Mouse (Mus musculus) lung, adult 18-20 months (tissue): ENCODE data around the gene Mbd6.
A peak's percentile ranks its signal among the peaks of the same experiment; 100 is the strongest.
"Not testable (repeated sequence)": the region's sequence is repeated elsewhere in the genome, so short reads cannot be mapped to it uniquely, and the experiment has no call there.

ENCODE experiments used
- DNase-seq, 2 experiments: peaks; one replicate each; pipeline ENCODE4 v3.0.0; 2022; ENCODE audit warnings: mixed read lengths in 2 of 2

The Mbd6 gene

GRCm38 (mm10) chr10:127312356-127312676, 23.5 kb upstream of the Mbd6 start:
- DNase-seq: peak; percentile 82 to 89

- peak; percentile 96 to 97 for DNase-seq
Observed at GRCm38 (mm10) chr10:127311476-127312355, 22.9 kb upstream of the Mbd6 start, which contains the start of gene Mars. Gene Mars, minus strand, starts transcription at chr10:127311786.

GRCm38 (mm10) chr10:127310523-127311475, 22.0 kb upstream of the Mbd6 start:
- DNase-seq: peak in 1 of 2 experiments; percentile 37

GRCm38 (mm10) chr10:127309167-127309566, 20.3 kb upstream of the Mbd6 start:
- not testable (repeated sequence) for DNase-seq

GRCm38 (mm10) chr10:127303136-127303535, 14.3 kb upstream of the Mbd6 start:
- no peak for DNase-seq

GRCm38 (mm10) chr10:127300361-127300760, 11.5 kb upstream of the Mbd6 start:
- DNase-seq: no peak

GRCm38 (mm10) chr10:127297015-127297871, 8.4 kb upstream of the Mbd6 start:
- no peak for DNase-seq

- no peak for DNase-seq
Observed at GRCm38 (mm10) chr10:127295986-127296794, 7.4 kb upstream of the Mbd6 start.

GRCm38 (mm10) chr10:127294895-127295510, 6.2 kb upstream of the Mbd6 start:
- DNase-seq: no peak

GRCm38 (mm10) chr10:127293590-127294113, 4.8 kb upstream of the Mbd6 start:
- no peak for DNase-seq

GRCm38 (mm10) chr10:127292987-127293538, 4.2 kb upstream of the Mbd6 start:
- DNase-seq: peak in 1 of 2 experiments; percentile 29

- DNase-seq: no peak
Observed at GRCm38 (mm10) chr10:127291881-127292638, 3.2 kb upstream of the Mbd6 start.

GRCm38 (mm10) chr10:127290930-127291880, 2.4 kb upstream of the Mbd6 start:
- peak; percentile 64 to 68 for DNase-seq

- DNase-seq: peak; percentile 100
Observed at GRCm38 (mm10) chr10:127290307-127290929, 1.6 kb upstream of the Mbd6 start.

GRCm38 (mm10) chr10:127289573-127290191, 864 bp upstream of the Mbd6 start:
- peak; percentile 68 to 71 for DNase-seq

- peak; percentile 63 to 65 for DNase-seq
Observed at GRCm38 (mm10) chr10:127288328-127288799, 454 bp downstream of the Mbd6 start.

GRCm38 (mm10) chr10:127287936-127288293, 903 bp downstream of the Mbd6 start:
- DNase-seq: peak; percentile 25 to 32
